Mouse (Mus musculus): Measurements from ENCODE around the gene Ttll13. TPM values are rescaled to one million over a fixed set of nuclear protein-coding genes. Genes with fewer than 3 reads are reported as not detected.

The Ttll13 gene
- total and polyA plus RNA-seq, 3 experiments: 0.26 to 3.7 (median 3.3) TPM

GRCm38 (mm10) chr7:80264606-80265005, 18.4 kb downstream of the Ttll13 start:
- H3K9me3 ChIP-seq (replicated peaks): no peaks in the 10 kb centered on the region
- ATAC-seq (ENCODE audit: extremely low read depth, insufficient number of reproducible peaks, low FRiP score, poor library complexity, severe bottlenecking): no peak
- peaks cover 46% of the 10 kb centered on the region for H3K4me1 ChIP-seq (ENCODE audit: insufficient read depth, low read depth, low read length)

GRCm38 (mm10) chr7:80267764-80268163, 21.6 kb downstream of the Ttll13 start:
- no peak overlapping the region for H3K4me3 ChIP-seq (ENCODE audit: low read depth, low read length)
- peaks cover 50% of the 10 kb centered on the region for H3K4me1 ChIP-seq (ENCODE audit: insufficient read depth, low read depth, low read length)
- no peaks in the 10 kb centered on the region for H3K9me3 ChIP-seq (replicated peaks)
- TF ChIP-seq POLR2AphosphoS5 (IDR thresholded peaks at IDR 0.05; ENCODE audit: insufficient replicate concordance, low read depth, low read length): no peak
- no peak for TF ChIP-seq TAL1 (conservative IDR thresholded peaks at IDR 0.05; ENCODE audit: low read depth, low read length)
- TF ChIP-seq GATA1 (IDR thresholded peaks at IDR 0.05; ENCODE audit: borderline replicate concordance, low read length): no peak
- no peak for TF ChIP-seq CTCF (IDR thresholded peaks at IDR 0.05; ENCODE audit: low read depth, low read length)
- no peak for TF ChIP-seq GATA2 (IDR thresholded peaks at IDR 0.05; ENCODE audit: borderline replicate concordance, low read depth, low read length)
- no peaks in the 10 kb centered on the region for H3K27me3 ChIP-seq (ENCODE audit: insufficient read depth, low read length)
- ATAC-seq (ENCODE audit: extremely low read depth, insufficient number of reproducible peaks, low FRiP score, poor library complexity, severe bottlenecking): no peak
- peaks cover 71% of the 10 kb centered on the region for H3K36me3 ChIP-seq (replicated peaks)
- DNase-seq (ENCODE audit: low spot score): no peak

More at GRCm38 (mm10) chr7:80264606-80265005, 18.4 kb downstream of the Ttll13 start:
- no peak for TF ChIP-seq CTCF (IDR thresholded peaks at IDR 0.05; ENCODE audit: low read depth, low read length)
- no peak for TF ChIP-seq GATA2 (IDR thresholded peaks at IDR 0.05; ENCODE audit: borderline replicate concordance, low read depth, low read length)
- TF ChIP-seq POLR2AphosphoS5 (IDR thresholded peaks at IDR 0.05; ENCODE audit: insufficient replicate concordance, low read depth, low read length): no peak
- no peak for TF ChIP-seq TAL1 (conservative IDR thresholded peaks at IDR 0.05; ENCODE audit: low read depth, low read length)
- no peak for TF ChIP-seq GATA1 (IDR thresholded peaks at IDR 0.05; ENCODE audit: borderline replicate concordance, low read length)
- no peak for DNase-seq (ENCODE audit: low spot score)
- peaks cover 58% of the 10 kb centered on the region for H3K36me3 ChIP-seq (replicated peaks)
- H3K4me3 ChIP-seq (ENCODE audit: low read depth, low read length): no peak overlapping the region
- H3K27me3 ChIP-seq (ENCODE audit: insufficient read depth, low read length): no peaks in the 10 kb centered on the region

- ATAC-seq (ENCODE audit: extremely low read depth, insufficient number of reproducible peaks, low FRiP score, poor library complexity, severe bottlenecking): peak; percentile 70; the same call in 1 of the 2 replicates
- peak; percentile 90 for DNase-seq (ENCODE audit: low spot score)
- H3K36me3 ChIP-seq (replicated peaks): peaks cover 72% of the 10 kb centered on the region
- H3K9me3 ChIP-seq (replicated peaks): no peaks in the 10 kb centered on the region
- peak within 1 kb of the TSS; percentile 93 for H3K4me3 ChIP-seq (ENCODE audit: low read depth, low read length)
- peaks cover 51% of the 10 kb centered on the region for H3K4me1 ChIP-seq (ENCODE audit: insufficient read depth, low read depth, low read length)
- H3K27me3 ChIP-seq (ENCODE audit: insufficient read depth, low read length): no peaks in the 10 kb centered on the region
- no peak for TF ChIP-seq GATA2 (IDR thresholded peaks at IDR 0.05; ENCODE audit: borderline replicate concordance, low read depth, low read length)
- TF ChIP-seq POLR2AphosphoS5 (IDR thresholded peaks at IDR 0.05; ENCODE audit: insufficient replicate concordance, low read depth, low read length): no peak
- no peak for TF ChIP-seq GATA1 (IDR thresholded peaks at IDR 0.05; ENCODE audit: borderline replicate concordance, low read length)
- no peak for TF ChIP-seq TAL1 (conservative IDR thresholded peaks at IDR 0.05; ENCODE audit: low read depth, low read length)
- no peak for TF ChIP-seq CTCF (IDR thresholded peaks at IDR 0.05; ENCODE audit: low read depth, low read length)
These were observed 22.9 kb downstream of the Ttll13 start, which contains the start of gene Vps33b for GRCm38 (mm10) chr7:80268897-80269750. Vps33b (plus strand) TSS chr7:80269649.

GRCm38 (mm10) chr7:80269751-80270255, 23.6 kb downstream of the Ttll13 start:
- peak; percentile 11 for DNase-seq (ENCODE audit: low spot score)
- Histone ChIP-seq H3K4me3 (ENCODE audit: low read depth, low read length) (peak overlapping the region; percentile 93), H3K27me3 (ENCODE audit: insufficient read depth, low read length) (no peaks in the 10 kb centered on the region), H3K4me1 (ENCODE audit: insufficient read depth, low read depth, low read length) (peaks cover 47% of the 10 kb centered on the region), H3K9me3 (replicated peaks) (no peaks in the 10 kb centered on the region), H3K36me3 (replicated peaks) (peaks cover 72% of the 10 kb centered on the region)
- TF ChIP-seq GATA1 (IDR thresholded peaks at IDR 0.05; ENCODE audit: borderline replicate concordance, low read length) (no peak), CTCF (IDR thresholded peaks at IDR 0.05; ENCODE audit: low read depth, low read length) (no peak), TAL1 (conservative IDR thresholded peaks at IDR 0.05; ENCODE audit: low read depth, low read length) (no peak), GATA2 (IDR thresholded peaks at IDR 0.05; ENCODE audit: borderline replicate concordance, low read depth, low read length) (no peak), POLR2AphosphoS5 (IDR thresholded peaks at IDR 0.05; ENCODE audit: insufficient replicate concordance, low read depth, low read length) (no peak)
- ATAC-seq (ENCODE audit: extremely low read depth, insufficient number of reproducible peaks, low FRiP score, poor library complexity, severe bottlenecking): no peak

GRCm38 (mm10) chr7:80273456-80273855, 27.3 kb downstream of the Ttll13 start:
- H3K4me1 ChIP-seq (ENCODE audit: insufficient read depth, low read depth, low read length): peaks cover 38% of the 10 kb centered on the region
- H3K4me3 ChIP-seq (ENCODE audit: low read depth, low read length): no peak overlapping the region
- TF ChIP-seq GATA1 (IDR thresholded peaks at IDR 0.05; ENCODE audit: borderline replicate concordance, low read length) (no peak), TAL1 (conservative IDR thresholded peaks at IDR 0.05; ENCODE audit: low read depth, low read length) (no peak), POLR2AphosphoS5 (IDR thresholded peaks at IDR 0.05; ENCODE audit: insufficient replicate concordance, low read depth, low read length) (no peak), GATA2 (IDR thresholded peaks at IDR 0.05; ENCODE audit: borderline replicate concordance, low read depth, low read length) (no peak)
- no peaks in the 10 kb centered on the region for H3K9me3 ChIP-seq (replicated peaks)
- no peaks in the 10 kb centered on the region for H3K27me3 ChIP-seq (ENCODE audit: insufficient read depth, low read length)
- ATAC-seq (ENCODE audit: extremely low read depth, insufficient number of reproducible peaks, low FRiP score, poor library complexity, severe bottlenecking) (no peak), DNase-seq (ENCODE audit: low spot score) (no peak)
- peaks cover 72% of the 10 kb centered on the region for H3K36me3 ChIP-seq (replicated peaks)

GRCm38 (mm10) chr7:80276374-80276773, 30.2 kb downstream of the Ttll13 start:
- Histone ChIP-seq H3K4me3 (ENCODE audit: low read depth, low read length) (no peak overlapping the region), H3K9me3 (replicated peaks) (no peaks in the 10 kb centered on the region), H3K27me3 (ENCODE audit: insufficient read depth, low read length) (no peaks in the 10 kb centered on the region), H3K36me3 (replicated peaks) (peaks cover 97% of the 10 kb centered on the region), H3K4me1 (ENCODE audit: insufficient read depth, low read depth, low read length) (peaks cover 14% of the 10 kb centered on the region)
- ATAC-seq (ENCODE audit: extremely low read depth, insufficient number of reproducible peaks, low FRiP score, poor library complexity, severe bottlenecking) (peak; percentile 54), DNase-seq (ENCODE audit: low spot score) (no peak)
- TF ChIP-seq GATA1 (IDR thresholded peaks at IDR 0.05; ENCODE audit: borderline replicate concordance, low read length) (no peak), POLR2AphosphoS5 (IDR thresholded peaks at IDR 0.05; ENCODE audit: insufficient replicate concordance, low read depth, low read length) (no peak), CTCF (IDR thresholded peaks at IDR 0.05; ENCODE audit: low read depth, low read length) (no peak), GATA2 (IDR thresholded peaks at IDR 0.05; ENCODE audit: borderline replicate concordance, low read depth, low read length) (no peak), TAL1 (conservative IDR thresholded peaks at IDR 0.05; ENCODE audit: low read depth, low read length) (no peak)
